Mouse (Mus musculus): ENCODE measurements at regions not wholly inside any gene's neighbourhood (a gene's known extent, or its start where the extent isn't known, plus 50 kb on each side); places are given as distances from the start of the nearest gene placed in this dataset.

DNA sequence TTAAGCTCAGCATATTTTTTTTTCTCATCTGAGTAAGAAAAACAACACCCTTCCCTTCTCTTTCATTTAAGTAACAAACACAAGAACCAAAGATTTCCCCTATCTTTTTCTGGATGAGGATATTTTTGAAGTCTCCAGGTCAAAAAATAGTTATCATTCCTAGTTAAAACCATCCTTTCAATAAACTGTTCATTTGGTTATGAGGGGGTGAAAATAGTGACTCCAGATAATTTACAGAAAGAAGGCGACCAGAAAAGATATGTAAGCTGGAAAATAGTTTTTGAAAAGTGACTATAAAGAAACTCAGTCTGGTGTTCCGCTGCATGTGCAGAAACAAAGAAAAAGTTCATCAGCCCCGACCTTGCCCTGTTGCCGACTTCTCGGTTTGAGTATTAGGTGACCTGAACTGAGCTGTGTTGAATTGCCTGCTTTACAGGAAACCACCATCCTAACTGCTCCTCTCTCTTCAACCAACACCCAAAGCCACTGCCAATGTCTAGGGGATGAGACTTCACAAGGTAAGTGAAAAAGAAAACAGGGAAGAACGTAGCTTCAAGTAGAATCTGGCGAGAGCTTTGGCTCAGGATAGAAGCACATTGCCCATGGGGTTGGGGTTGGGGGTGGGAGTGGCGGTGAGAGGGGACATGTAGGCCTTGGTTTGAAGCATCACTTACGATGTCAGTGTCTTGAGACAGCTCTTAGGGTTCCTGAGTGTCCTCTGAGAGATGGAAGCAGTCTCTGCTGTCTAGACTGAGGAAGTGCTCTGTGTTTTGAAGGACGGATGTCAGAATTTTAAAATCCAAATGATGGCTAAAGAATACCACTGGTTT is 104.6 kb downstream of the Ube2e3 start:
- no peak for DNase-seq (ENCODE audit: low spot score)

DNA sequence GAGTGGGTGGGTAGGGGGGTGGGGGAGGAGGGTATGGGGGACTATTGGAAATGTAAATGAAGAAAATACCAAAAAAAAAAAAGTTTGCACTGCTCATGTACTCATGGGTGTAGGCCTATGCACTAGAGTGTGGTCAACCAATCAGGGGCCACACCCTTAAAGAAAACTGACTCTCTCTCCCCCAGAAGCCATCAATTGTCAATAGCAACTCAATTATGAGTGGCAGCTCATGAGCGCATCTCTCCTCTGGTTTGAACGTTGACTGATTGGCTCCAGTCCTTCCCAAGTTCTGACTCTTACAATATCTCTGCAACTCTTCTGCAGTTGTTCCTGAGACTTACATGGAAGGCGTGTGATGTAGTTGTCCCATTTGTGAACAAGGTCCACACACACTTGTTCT is 105.9 kb downstream of the Ube2e3 start:
- no peak for DNase-seq (ENCODE audit: low spot score)

DNA sequence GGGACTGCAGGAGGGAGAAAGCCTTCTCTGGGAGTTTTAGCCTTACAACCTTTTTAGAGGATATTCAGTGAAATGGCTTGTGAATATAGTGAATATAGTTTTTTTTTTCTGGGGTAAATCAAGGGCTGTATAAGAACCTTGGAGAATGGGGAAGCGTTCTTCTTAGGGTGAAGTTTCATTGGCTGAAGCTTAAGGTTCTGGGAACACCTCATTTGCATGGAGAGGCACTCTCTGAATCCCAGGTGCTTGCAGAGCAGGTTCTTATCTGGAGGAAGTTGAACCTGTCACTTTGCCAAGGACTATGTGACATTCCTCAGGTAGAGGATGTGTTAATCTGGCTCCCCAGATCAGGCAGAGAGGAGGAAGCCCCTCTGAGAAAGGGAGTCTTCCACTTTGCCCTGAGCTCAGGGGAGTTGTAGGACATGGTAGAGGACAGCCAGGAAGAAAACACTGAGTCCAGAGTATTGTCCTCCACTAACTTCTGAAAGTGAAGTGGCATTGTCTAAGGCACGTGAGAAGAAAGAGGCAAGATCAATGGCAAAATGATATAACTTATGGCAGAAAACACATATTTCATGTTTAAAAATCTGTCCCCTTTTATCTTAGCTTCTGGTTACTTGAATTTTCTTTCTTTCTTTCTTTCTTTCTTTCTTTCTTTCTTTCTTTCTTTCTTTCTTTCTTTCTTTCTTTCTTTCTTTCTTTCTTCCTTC is 106.9 kb downstream of the Ube2e3 start:
- no peak for DNase-seq (ENCODE audit: low spot score)

DNA sequence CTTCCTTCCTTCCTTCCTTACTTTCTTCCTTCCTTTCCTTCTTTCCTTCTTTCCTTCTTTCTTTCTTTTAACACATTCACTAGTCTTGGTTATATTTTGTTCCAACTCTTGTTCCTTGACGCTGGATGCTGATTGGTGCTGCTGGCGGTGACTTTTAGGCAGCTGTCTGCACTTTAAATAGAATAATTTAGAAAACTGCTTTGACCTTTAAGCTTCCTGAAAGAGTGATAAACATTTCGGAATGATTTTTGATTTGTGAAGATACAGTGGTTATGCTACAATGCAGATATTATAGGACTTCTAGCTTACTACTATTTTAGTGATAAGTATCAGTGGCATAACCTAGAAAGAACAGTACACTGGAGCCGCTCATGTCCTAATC is 107.5 kb downstream of the Ube2e3 start:
- DNase-seq (ENCODE audit: low spot score), result no peak

GRCm38 (mm10) chr2:78976084-78976483 is 108.2 kb downstream of the Ube2e3 start:
- no peak for DNase-seq (ENCODE audit: low spot score)

DNA sequence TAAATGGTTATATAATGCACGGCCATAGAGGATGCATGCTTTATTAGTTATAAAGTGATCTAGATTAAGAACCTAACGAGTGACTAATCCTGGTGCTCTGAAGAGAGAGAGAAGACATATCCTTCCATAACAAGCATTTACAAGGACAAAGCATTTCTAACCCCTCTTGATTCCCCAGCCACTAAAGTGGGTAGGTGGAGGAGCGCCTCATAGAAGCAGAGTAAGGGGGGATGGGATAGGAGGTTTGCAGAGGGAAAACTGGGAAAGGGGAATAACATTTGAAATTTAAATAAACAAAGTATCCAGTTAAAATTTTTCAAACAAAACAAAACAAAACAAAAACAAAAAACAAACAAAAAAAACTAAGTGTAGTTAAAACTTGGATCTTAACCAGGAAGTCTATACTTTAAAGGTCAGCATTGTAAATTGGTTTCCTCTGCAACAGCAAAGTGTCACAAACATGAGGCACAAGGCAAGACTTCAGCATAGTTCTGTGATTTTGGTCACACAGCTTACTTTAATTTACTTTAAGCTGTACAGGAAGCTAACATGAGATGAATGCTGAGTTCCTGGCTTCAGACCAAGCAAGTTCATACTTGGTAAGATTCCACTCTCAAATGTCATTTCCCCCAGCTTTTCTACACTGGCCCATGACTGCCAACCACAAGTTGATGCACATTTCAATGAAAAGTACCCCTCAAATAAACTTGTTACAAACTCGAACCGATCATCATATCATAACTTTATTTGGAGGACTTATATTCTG is 109.9 kb downstream of the Ube2e3 start:
- no peak for DNase-seq (ENCODE audit: low spot score)

GRCm38 (mm10) chr2:78980019-78980418 is 112.1 kb downstream of the Ube2e3 start:
- DNase-seq (ENCODE audit: low spot score), result no peak

GRCm38 (mm10) chr2:78980661-78981229 is 112.8 kb downstream of the Ube2e3 start:
- no peak for DNase-seq (ENCODE audit: low spot score)

DNA sequence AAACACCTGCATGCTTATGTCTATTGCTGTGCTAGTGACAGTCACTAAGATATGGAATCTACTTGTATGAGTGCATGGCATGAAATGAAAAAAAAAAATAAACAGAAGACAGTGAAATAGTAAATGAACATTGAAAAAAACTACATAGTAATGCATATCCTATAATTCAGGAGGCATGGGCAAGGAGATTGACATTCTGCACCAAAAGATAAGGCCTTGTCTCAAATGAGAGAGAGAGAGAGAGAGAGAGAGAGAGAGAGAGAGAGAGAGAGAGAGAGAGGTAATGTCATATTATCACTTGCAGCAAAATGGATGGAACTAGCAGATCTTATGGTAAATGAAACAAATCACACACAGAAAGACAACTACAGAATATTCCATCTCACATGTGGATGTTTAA is 115.4 kb downstream of the Ube2e3 start:
- no peak for DNase-seq (ENCODE audit: low spot score)

GRCm38 (mm10) chr2:78983944-78984498 is 116.1 kb downstream of the Ube2e3 start:
- no peak for DNase-seq (ENCODE audit: low spot score)

- DNase-seq (ENCODE audit: low spot score), result no peak
Observed at GRCm38 (mm10) chr2:78986984-78987383, 119.1 kb downstream of the Ube2e3 start.

- DNase-seq (ENCODE audit: low spot score), result no peak
Observed at GRCm38 (mm10) chr2:78987388-78987787, 119.5 kb downstream of the Ube2e3 start.

DNA sequence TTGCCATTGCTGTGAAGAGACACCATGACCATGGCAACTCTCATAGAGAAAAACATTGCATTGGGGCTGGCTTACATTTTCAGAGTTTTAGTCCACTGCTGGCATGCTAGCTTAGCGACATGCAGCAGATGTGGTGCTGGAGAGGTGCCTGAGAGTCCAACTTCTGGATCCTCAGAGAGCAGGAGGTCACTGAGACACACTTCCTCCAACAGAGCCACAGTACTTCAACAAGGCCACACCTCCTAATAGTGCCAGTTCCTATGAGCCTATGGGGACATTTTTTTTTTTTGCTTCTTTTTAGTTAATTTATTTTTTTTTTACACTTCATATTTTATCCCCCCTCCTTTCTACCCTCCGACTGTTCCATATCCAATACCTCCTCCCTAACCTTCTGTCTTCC is 120.3 kb downstream of the Ube2e3 start:
- DNase-seq (ENCODE audit: low spot score), result no peak

DNA sequence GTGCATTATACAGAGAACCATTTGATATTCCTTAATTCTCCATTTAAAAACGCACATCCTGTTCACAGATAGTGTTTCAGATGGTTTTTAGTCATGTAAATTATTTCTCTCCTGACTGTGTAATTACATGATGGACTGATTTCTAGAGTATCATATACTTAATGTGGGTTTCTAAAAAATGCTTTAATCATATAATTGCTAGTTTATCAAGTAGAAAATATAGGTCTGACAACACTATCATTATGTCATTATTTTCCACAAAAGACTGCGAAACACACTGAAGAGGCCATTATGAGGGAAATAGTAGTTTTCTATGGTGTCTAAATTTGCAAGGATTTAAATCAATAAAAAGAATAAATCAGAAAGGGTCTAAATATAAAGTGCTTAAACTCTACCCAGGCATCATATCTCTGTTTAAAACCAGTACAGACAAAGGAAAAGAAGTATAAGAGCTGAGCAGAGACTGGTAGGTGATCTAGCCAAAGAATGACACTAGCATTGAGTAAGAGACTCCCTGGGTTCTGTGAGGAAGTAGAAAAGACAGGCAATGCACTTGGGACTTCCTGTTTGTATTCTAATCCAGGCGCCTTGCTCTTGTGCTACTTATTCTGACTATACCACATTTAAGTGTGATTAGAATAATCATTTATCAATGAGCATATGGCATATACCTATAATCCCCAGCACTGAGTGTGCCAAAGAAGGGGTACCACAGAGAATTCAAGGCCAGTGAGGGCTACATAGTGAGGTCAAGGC is 127.1 kb downstream of the Ube2e3 start:
- DNase-seq (ENCODE audit: low spot score), result no peak

DNA sequence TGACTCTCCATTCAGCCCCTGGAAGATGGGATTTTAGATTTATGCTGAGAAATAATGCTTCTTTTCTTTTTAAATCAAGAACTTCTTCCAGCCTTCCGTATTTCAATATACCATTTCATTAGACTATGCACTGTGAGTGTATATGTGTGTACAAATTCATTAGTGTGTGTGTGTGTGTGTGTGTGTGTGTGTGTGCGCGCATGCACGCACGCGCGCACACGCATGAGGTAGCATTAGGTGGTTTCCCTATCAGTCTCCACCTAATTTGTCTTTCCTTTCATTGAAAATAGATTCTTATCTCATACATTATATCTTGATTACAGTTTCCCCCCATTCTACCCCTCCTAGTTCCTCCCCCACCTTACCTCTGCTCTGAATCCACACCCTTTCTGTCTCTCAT is 130.7 kb downstream of the Ube2e3 start:
- no peak for DNase-seq (ENCODE audit: low spot score)

DNA sequence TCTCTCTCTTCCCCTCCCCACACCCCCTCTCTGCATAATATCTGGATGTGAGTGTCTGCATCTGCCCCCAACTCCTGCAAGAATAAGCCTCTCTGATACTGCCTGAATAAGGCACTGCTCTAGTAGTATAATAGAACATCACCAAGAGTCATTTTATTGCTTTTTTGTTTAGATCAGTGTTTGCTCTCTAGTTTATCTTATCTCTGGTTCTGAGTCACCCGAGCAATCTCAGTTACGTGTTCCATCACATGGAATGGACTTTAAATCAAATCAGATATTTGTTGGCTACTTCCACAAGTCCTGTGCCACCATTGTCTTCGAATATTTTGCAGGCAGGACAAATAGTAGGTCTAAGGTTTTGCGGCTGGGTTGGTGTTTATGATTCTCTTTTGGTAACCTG is 131.5 kb downstream of the Ube2e3 start:
- DNase-seq (ENCODE audit: low spot score), result no peak

DNA sequence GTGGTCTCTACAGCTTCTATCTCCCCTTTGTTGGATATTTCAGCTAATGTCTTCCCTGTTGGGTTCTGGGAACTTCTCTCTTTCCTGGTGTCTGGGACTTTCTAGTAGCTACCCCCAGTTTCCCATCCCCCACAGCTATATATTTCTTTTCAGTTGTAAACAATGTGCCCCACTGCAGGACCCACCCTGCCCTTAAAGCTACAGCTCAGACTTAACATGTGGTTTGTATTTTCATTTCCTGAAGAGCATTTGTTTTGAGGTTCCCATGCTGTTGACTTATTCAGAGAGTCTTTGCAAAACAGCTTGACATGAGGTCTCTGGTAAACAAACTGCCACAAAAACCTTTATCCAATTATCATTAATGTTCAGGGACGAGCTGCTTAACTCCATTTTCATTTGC is 136.9 kb downstream of the Ube2e3 start:
- DNase-seq (ENCODE audit: low spot score), result no peak

DNA sequence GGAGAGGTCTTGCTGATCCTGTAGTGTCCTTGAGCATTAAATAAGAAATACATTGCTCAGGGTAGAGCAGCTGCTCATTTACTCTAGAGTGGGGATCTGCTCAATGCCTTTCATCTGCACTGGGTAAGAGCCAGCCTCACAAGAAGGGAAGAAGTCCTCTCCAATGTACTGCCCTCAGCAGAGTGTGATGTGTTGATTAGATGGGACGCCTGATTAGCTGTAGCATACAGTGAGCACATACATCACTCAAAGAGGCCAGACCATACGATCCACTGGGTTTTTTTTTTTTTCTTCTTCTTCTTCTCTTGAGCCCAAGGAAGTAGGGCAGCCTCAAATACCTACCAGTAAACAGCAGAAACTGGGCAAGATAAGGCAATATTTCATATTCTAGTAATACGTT is 140.7 kb downstream of the Ube2e3 start:
- no peak for DNase-seq (ENCODE audit: low spot score)

- DNase-seq (ENCODE audit: low spot score), result no peak
Observed at GRCm38 (mm10) chr2:79009791-79010190, 141.9 kb downstream of the Ube2e3 start.

DNA sequence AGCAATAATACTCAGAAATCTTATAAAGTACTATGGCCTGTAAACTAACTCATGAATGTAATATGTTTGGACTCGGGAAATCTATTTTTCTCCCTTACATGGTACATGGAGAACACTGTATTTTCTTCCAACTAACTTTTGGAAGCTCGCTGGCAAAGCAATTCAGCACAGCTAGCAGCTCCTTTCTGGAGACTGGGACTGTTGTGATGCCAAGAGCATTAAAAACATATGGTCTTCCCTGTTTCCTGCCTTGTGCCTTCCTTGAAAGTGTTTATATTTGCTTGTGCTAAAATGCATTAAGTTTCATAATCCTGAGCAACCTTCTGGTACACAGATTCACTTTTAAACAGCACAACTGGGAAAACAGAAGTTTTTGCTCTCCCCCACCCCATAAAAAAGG is 142.3 kb downstream of the Ube2e3 start:
- DNase-seq (ENCODE audit: low spot score), result no peak

DNA sequence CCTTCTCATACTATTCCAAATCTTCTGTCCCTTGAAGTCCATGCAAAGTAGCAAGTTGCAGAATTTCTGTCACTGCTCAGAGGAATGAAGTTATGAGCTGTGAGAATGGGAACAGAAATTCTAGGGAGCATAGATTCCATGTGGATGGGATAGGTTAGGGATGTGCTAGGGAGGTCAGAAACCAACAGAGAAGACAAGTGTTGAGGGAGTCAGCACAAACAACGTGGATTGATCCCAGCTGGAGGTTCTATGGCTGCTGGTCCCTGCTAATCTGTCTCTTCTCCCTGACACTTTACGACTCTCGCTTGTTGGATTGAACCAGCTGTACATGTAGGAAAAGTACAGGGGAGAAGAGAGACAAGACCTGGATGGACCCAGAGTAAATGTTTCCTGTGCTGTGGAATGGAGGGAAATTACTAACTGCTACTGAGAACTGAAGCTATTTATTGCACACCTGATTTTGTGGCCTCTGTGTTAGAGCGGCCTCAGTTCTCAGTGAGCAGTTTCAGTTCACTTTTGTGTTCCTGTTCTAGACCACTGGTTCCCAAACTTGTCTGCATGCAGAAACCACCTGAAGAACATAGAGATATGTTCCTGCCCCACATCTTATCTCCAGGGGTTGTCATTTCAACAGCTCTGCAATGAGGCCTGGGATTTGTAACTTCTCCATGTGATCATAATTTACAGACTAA is 151.0 kb downstream of the Ube2e3 start:
- DNase-seq (ENCODE audit: low spot score), result no peak

Data from ovary, postnatal 14 days (tissue).